Mouse (Mus musculus) spleen, adult 2 months (tissue): ENCODE data around the gene Shtn1.

Experiments
- CTCF ChIP-seq: fragments of 200-500 bp; IDR thresholded peaks from 2 replicates; pipeline ENCODE4 v1.5.1; 2011; ENCODE audit warnings: mild to moderate bottlenecking, inconsistent platforms; ENCODE audit not compliant: insufficient read depth, insufficient read length, insufficient replicate concordance; ENCODE audit errors: extremely low read depth
- POLR2A ChIP-seq: fragments of 200-500 bp; IDR thresholded peaks from 2 replicates; pipeline ENCODE4 v1.6.1; 2011; ENCODE audit warnings: low read depth, low read length, inconsistent platforms

- TF ChIP-seq CTCF (no peak), POLR2A (no peak)
Observed at GRCm38 (mm10) chr19:58931081-58931800, 144.7 kb downstream of the Shtn1 start.
